Mouse (Mus musculus): Measurements from ENCODE around the gene Pabpn1l. TPM values are rescaled to one million over a fixed set of nuclear protein-coding genes. Genes with fewer than 3 reads are reported as not detected.

Gene Pabpn1l
- not detected for polyA plus RNA-seq (2015; fragmentation: Illumina TruSeq; extraction: RNeasy Lipid Tissue Mini Kit (QIAGEN cat#74804); ENCODE audit: low read depth, low replicate concordance)

DNA sequence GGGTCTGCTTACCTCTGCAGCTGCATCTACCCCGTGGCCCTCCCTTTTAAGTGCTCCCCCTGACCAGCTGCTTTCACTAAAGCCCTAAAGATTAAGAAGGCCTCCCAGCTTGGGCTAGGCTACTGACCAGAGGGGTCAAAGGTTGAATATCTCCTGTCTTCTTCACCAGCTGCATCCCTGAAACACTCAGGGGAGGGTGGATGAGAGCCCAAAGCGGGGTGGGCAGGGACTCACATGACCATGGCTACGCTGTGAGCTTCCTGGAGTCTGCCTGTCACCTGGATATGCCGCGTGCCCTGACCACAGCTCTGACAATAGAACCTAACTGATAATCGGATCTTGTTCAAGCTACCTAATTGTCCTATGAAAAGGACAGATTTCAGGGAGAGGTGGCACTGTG, at the start of gene Pabpn1l:
Gene Pabpn1l, minus strand, starts transcription at position 13 of the 400 bp plus-strand sequence.

DNA sequence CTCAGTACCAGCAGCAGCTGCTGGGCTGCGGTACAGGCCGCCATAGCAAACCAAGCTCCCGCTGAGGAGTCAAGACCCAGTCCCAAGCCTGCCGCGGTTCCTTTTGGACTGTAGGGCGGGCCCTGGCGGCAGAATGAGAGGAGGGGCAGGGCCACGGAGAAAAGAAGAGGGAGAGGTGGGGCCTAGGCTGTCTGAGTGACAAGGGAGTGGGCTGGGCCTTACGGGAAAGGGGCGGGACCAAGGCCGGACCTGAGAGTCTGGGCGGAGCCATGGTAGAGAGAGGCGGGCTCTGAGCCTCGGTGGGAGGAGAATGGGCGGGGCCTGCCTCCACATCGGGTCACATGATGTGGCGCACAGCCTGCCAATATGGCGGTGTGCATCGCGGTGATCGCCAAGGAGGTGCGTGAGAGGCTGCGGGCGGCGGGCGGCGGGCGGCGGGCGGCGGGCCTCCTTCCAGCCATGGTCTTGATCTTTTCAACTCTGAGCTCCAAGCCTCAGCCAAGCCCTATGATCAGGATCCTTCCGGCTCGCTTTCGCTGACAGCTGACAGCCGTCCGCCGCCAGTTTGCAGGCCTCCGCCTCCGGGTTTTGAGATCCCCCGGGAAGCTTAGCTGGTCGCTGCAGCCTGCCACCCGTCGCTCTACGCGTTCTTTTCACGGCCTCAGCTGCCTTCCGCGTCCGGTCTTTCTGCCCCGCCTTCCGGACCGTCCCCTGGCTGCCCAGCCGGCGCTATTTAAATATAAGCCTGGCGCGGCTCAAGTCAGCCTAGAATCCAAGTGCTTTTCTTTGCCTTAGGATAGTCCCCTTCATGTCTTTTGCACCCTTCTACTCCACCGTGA, 11.0 kb downstream of the Pabpn1l start, which contains the start of the genes Galns and Trappc2l:
Gene Galns, minus strand, starts transcription at position 169 of the 839 bp plus-strand sequence.
Gene Trappc2l, plus strand, starts transcription at position 346 of the 839 bp plus-strand sequence.

DNA sequence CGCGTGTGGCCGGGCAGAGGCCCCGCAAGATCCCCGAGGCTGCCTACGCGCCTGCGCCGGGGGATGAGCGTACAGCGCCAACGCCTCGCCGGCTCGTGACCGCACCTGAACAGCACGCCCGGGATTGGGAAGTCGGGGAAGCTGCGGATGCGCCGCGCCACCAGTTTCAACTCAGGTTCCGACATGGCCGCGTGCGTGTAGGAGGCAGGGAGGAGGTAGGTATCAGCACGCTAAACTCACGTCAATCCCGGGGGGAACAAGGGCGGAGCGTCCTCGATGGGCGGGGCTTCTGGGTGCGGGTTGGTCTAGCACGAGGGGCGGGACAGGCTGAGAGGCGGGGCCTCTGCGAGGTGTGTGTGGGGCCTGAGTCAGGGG, 45.9 kb downstream of the Pabpn1l start, which contains the start of gene Aprt:
Gene Aprt, minus strand, starts transcription at position 262 of the 375 bp plus-strand sequence.

Other genes starting within 250 kb of the Pabpn1l start
- gene Zc3h18, start 246.1 kb downstream of the Pabpn1l start, polyA plus RNA-seq (2015; fragmentation: Illumina TruSeq; extraction: RNeasy Lipid Tissue Mini Kit (QIAGEN cat#74804); ENCODE audit: low read depth, low replicate concordance) = 24.7 TPM
- gene Il17c, start 200.7 kb downstream of the Pabpn1l start, polyA plus RNA-seq (2015; fragmentation: Illumina TruSeq; extraction: RNeasy Lipid Tissue Mini Kit (QIAGEN cat#74804); ENCODE audit: low read depth, low replicate concordance) = not detected
- gene Cyba, start 189.8 kb downstream of the Pabpn1l start, polyA plus RNA-seq (2015; fragmentation: Illumina TruSeq; extraction: RNeasy Lipid Tissue Mini Kit (QIAGEN cat#74804); ENCODE audit: low read depth, low replicate concordance) = 20.5 TPM
- 21.9 TPM for gene Mvd, start 179.3 kb downstream of the Pabpn1l start, polyA plus RNA-seq (2015; fragmentation: Illumina TruSeq; extraction: RNeasy Lipid Tissue Mini Kit (QIAGEN cat#74804); ENCODE audit: low read depth, low replicate concordance)
- 0.55 TPM for gene Snai3, start 162.0 kb downstream of the Pabpn1l start, polyA plus RNA-seq (2015; fragmentation: Illumina TruSeq; extraction: RNeasy Lipid Tissue Mini Kit (QIAGEN cat#74804); ENCODE audit: low read depth, low replicate concordance)
- gene Rnf166, start 146.7 kb downstream of the Pabpn1l start, polyA plus RNA-seq (2015; fragmentation: Illumina TruSeq; extraction: RNeasy Lipid Tissue Mini Kit (QIAGEN cat#74804); ENCODE audit: low read depth, low replicate concordance) = 38.2 TPM
- gene Ctu2, start 146.6 kb downstream of the Pabpn1l start, polyA plus RNA-seq (2015; fragmentation: Illumina TruSeq; extraction: RNeasy Lipid Tissue Mini Kit (QIAGEN cat#74804); ENCODE audit: low read depth, low replicate concordance) = 24.8 TPM
- gene Piezo1, start 71.4 kb downstream of the Pabpn1l start, polyA plus RNA-seq (2015; fragmentation: Illumina TruSeq; extraction: RNeasy Lipid Tissue Mini Kit (QIAGEN cat#74804); ENCODE audit: low read depth, low replicate concordance) = 3.5 TPM
- gene Cdt1, start 54.7 kb downstream of the Pabpn1l start, polyA plus RNA-seq (2015; fragmentation: Illumina TruSeq; extraction: RNeasy Lipid Tissue Mini Kit (QIAGEN cat#74804); ENCODE audit: low read depth, low replicate concordance) = 0.95 TPM
- gene Aprt, start 45.8 kb downstream of the Pabpn1l start, polyA plus RNA-seq (2015; fragmentation: Illumina TruSeq; extraction: RNeasy Lipid Tissue Mini Kit (QIAGEN cat#74804); ENCODE audit: low read depth, low replicate concordance) = 61.8 TPM
- gene Galns, start 11.3 kb downstream of the Pabpn1l start, polyA plus RNA-seq (2015; fragmentation: Illumina TruSeq; extraction: RNeasy Lipid Tissue Mini Kit (QIAGEN cat#74804); ENCODE audit: low read depth, low replicate concordance) = 4.9 TPM
- 100 TPM for gene Trappc2l, start 11.1 kb downstream of the Pabpn1l start, polyA plus RNA-seq (2015; fragmentation: Illumina TruSeq; extraction: RNeasy Lipid Tissue Mini Kit (QIAGEN cat#74804); ENCODE audit: low read depth, low replicate concordance)
- gene Cbfa2t3, start 76.4 kb upstream of the Pabpn1l start, polyA plus RNA-seq (2015; fragmentation: Illumina TruSeq; extraction: RNeasy Lipid Tissue Mini Kit (QIAGEN cat#74804); ENCODE audit: low read depth, low replicate concordance) = 15.0 TPM
- gene Acsf3, start 152.7 kb upstream of the Pabpn1l start, polyA plus RNA-seq (2015; fragmentation: Illumina TruSeq; extraction: RNeasy Lipid Tissue Mini Kit (QIAGEN cat#74804); ENCODE audit: low read depth, low replicate concordance) = 17.5 TPM
- gene Cdh15, start 225.2 kb upstream of the Pabpn1l start, polyA plus RNA-seq (2015; fragmentation: Illumina TruSeq; extraction: RNeasy Lipid Tissue Mini Kit (QIAGEN cat#74804); ENCODE audit: low read depth, low replicate concordance) = 1.3 TPM